Mouse (Mus musculus) MEL (cell line): ENCODE measurements at regions not wholly inside any gene's neighbourhood (a gene's known extent, or its start where the extent isn't known, plus 50 kb on each side); places are given as distances from the start of the nearest gene placed in this dataset.

Experiments used
- DNase-seq: peaks from one replicate; pipeline ENCODE4 v3.0.0; 2011; ENCODE audit warnings: low read depth, low spot score
- H3K27ac ChIP-seq: 2 replicates; pipeline ENCODE4 v1.5.1; 2012; ENCODE audit warnings: low read depth, mild to moderate bottlenecking, control low read depth, low read length, moderate library complexity; ENCODE audit not compliant: control insufficient read depth
- H3K27me3 ChIP-seq, 2 experiments: fragments of 150-350 bp in 1 of 2; sonication (generic) in 1 of 2; 2 replicates each; pipeline ENCODE4 v1.6.1; 2012; ENCODE audit warnings: low read length in 2 of 2, mild to moderate bottlenecking in 2 of 2, improper control_type of control experiment in 1 of 2, moderate library complexity in 1 of 2; ENCODE audit not compliant: insufficient read depth in 2 of 2, control insufficient read depth in 1 of 2
- H3K36me3 ChIP-seq, 2 experiments: 2 replicates each; pipeline ENCODE4 v1.6.1; 2012 to 2014; ENCODE audit warnings: low read length in 2 of 2, improper control_type of control experiment in 1 of 2, inconsistent platforms in 1 of 2, mild to moderate bottlenecking in 1 of 2; ENCODE audit not compliant: insufficient read depth in 2 of 2, control insufficient read depth in 1 of 2
- H3K4me1 ChIP-seq, 2 experiments: fragments of 150-350 bp in 1 of 2; sonication (generic) in 1 of 2; 2 replicates each; pipeline ENCODE4 v1.6.1; 2012; ENCODE audit warnings: low read length in 2 of 2, improper control_type of control experiment in 1 of 2, mild to moderate bottlenecking in 1 of 2; ENCODE audit not compliant: insufficient read depth in 2 of 2, control insufficient read depth in 1 of 2
- H3K4me3 ChIP-seq, 2 experiments: fragments of 150-350 bp in 1 of 2; sonication (generic) in 1 of 2; 2 replicates each; pipeline ENCODE4 v1.5.1; 2012; ENCODE audit warnings: low read depth in 2 of 2, low read length in 2 of 2, mild to moderate bottlenecking in 2 of 2, moderate library complexity in 2 of 2, control low read depth in 1 of 2, improper control_type of control experiment in 1 of 2; ENCODE audit not compliant: control insufficient read depth in 1 of 2, insufficient read depth in 1 of 2
- H3K79me2 ChIP-seq: 2 replicates; pipeline ENCODE4 v1.6.1; 2012; ENCODE audit warnings: mild to moderate bottlenecking, low read length, moderate library complexity; ENCODE audit not compliant: control insufficient read depth, poor library complexity, insufficient read depth
- H3K9ac ChIP-seq: 2 replicates; pipeline ENCODE4 v1.6.1; 2012; ENCODE audit warnings: low read depth, mild to moderate bottlenecking, control low read depth, low read length, moderate library complexity; ENCODE audit not compliant: control insufficient read depth, poor library complexity, severe bottlenecking
- H3K9me3 ChIP-seq: fragments of 150-350 bp; sonication (generic); replicated peaks from 2 replicates; pipeline ENCODE4 v1.6.1; 2012; ENCODE audit warnings: mild to moderate bottlenecking, low read length, improper control_type of control experiment, moderate library complexity; ENCODE audit not compliant: insufficient read depth
- CHD2 ChIP-seq: IDR thresholded peaks from 2 replicates; pipeline ENCODE4 v1.6.1; 2011; ENCODE audit warnings: low read length, improper control_type of control experiment
- E2F4 ChIP-seq: IDR thresholded peaks from 2 replicates; pipeline ENCODE4 v1.6.1; 2011; ENCODE audit warnings: low read depth, low read length, improper control_type of control experiment, borderline replicate concordance
- EP300 ChIP-seq, 2 experiments: IDR thresholded peaks; 2 replicates each; pipeline ENCODE4 v1.6.1; 2011; ENCODE audit warnings: improper control_type of control experiment in 2 of 2, low read length in 2 of 2, low read depth in 1 of 2, mild to moderate bottlenecking in 1 of 2
- GABPA ChIP-seq: IDR thresholded peaks from 2 replicates; pipeline ENCODE4 v1.6.1; 2012; ENCODE audit warnings: low read depth, mild to moderate bottlenecking, inconsistent platforms, low read length, improper control_type of control experiment, moderate library complexity
- GATA1 ChIP-seq: IDR thresholded peaks from 2 replicates; pipeline ENCODE4 v1.6.1; 2011; ENCODE audit warnings: low read depth, low read length, improper control_type of control experiment
- HCFC1 ChIP-seq: IDR thresholded peaks from 2 replicates; pipeline ENCODE4 v1.6.1; 2012; ENCODE audit warnings: low read depth, mild to moderate bottlenecking, inconsistent platforms, low read length, improper control_type of control experiment, moderate library complexity
- JUND ChIP-seq: IDR thresholded peaks from 2 replicates; pipeline ENCODE4 v1.6.1; 2011; ENCODE audit warnings: low read depth, mild to moderate bottlenecking, improper control_type of control experiment, low read length
- MAX ChIP-seq: IDR thresholded peaks from 2 replicates; pipeline ENCODE4 v1.6.1; 2011; ENCODE audit warnings: low read length, improper control_type of control experiment
- MEF2A ChIP-seq: IDR thresholded peaks from 2 replicates; pipeline ENCODE4 v1.6.1; 2014; ENCODE audit warnings: low read depth, mild to moderate bottlenecking, inconsistent platforms, low read length, improper control_type of control experiment; ENCODE audit not compliant: poor library complexity, insufficient replicate concordance, severe bottlenecking; ENCODE audit errors: extremely low read depth
- NELFE ChIP-seq: IDR thresholded peaks from 2 replicates; pipeline ENCODE4 v1.6.1; 2011; ENCODE audit warnings: low read depth, low read length, improper control_type of control experiment
- POLR2AphosphoS2 ChIP-seq: IDR thresholded peaks from 2 replicates; pipeline ENCODE4 v1.6.1; 2011; ENCODE audit warnings: low read length, improper control_type of control experiment
- POLR2AphosphoS5 ChIP-seq: IDR thresholded peaks from 2 replicates; pipeline ENCODE4 v1.6.1; 2012; ENCODE audit warnings: low read depth, borderline replicate concordance, mild to moderate bottlenecking, inconsistent platforms, low read length, moderate library complexity, mixed read lengths
- RAD21 ChIP-seq: IDR thresholded peaks from 2 replicates; pipeline ENCODE4 v1.6.1; 2011; ENCODE audit warnings: mild to moderate bottlenecking, low read depth, low read length, improper control_type of control experiment
- RCOR1 ChIP-seq: IDR thresholded peaks from 2 replicates; pipeline ENCODE4 v1.6.1; 2012; ENCODE audit warnings: low read depth, mild to moderate bottlenecking, inconsistent platforms, low read length, improper control_type of control experiment
- TAL1 ChIP-seq: IDR thresholded peaks from 2 replicates; pipeline ENCODE4 v1.6.1; 2012; ENCODE audit warnings: mild to moderate bottlenecking, inconsistent platforms, low read length, moderate library complexity, mixed read lengths
- TCF12 ChIP-seq: IDR thresholded peaks from 2 replicates; pipeline ENCODE4 v1.6.1; 2014; ENCODE audit warnings: low read depth, mild to moderate bottlenecking, inconsistent platforms, low read length, improper control_type of control experiment, moderate library complexity
- UBTF ChIP-seq: IDR thresholded peaks from 2 replicates; pipeline ENCODE4 v1.6.1; 2012; ENCODE audit warnings: low read depth, mild to moderate bottlenecking, inconsistent platforms, low read length, improper control_type of control experiment, moderate library complexity, borderline replicate concordance; ENCODE audit not compliant: insufficient read depth
- USF1 ChIP-seq: IDR thresholded peaks from 2 replicates; pipeline ENCODE4 v1.6.1; 2014; ENCODE audit warnings: low read depth, mild to moderate bottlenecking, inconsistent platforms, low read length, improper control_type of control experiment, moderate library complexity
- USF2 ChIP-seq, 2 experiments: IDR thresholded peaks; 2 replicates each; pipeline ENCODE4 v1.6.1; 2011 to 2012; ENCODE audit warnings: improper control_type of control experiment in 2 of 2, low read length in 2 of 2, borderline replicate concordance in 1 of 2, inconsistent platforms in 1 of 2, low read depth in 1 of 2, mild to moderate bottlenecking in 1 of 2; ENCODE audit not compliant: insufficient read depth in 1 of 2
- ZC3H11A ChIP-seq: IDR thresholded peaks from 2 replicates; pipeline ENCODE4 v1.6.1; 2012; ENCODE audit warnings: low read depth, mild to moderate bottlenecking, inconsistent platforms, low read length, improper control_type of control experiment
- ZNF384 ChIP-seq: IDR thresholded peaks from 2 replicates; pipeline ENCODE4 v1.6.1; 2012; ENCODE audit warnings: low read depth, mild to moderate bottlenecking, inconsistent platforms, low read length, improper control_type of control experiment

DNA sequence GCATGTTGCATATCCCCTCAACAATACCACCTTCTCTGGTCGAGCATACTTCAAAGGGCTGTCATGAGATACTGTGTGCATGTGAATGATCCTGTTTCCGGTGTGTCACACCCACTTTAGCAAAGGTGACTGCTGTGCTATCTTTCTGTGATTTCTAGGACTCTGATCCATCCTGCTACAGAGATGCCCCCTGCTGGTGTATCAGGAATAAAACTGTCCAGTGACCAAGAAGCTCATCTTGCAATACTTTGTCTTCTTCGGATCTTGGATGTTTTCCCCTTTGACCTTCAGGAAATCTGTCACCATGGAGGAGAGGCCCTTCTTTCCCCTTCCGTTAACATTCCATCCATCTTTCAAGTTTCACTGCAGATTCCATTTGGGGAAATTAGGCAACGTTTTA, 177.5 kb upstream of the Npvf start:
- Histone ChIP-seq H3K79me2 (no peaks in the 10 kb centered on the region), H3K4me1 (no peaks in the 10 kb centered on the region), H3K9ac (no peak overlapping the region), H3K9me3 (no peaks in the 10 kb centered on the region), H3K27ac (no peak overlapping the region), H3K36me3 (no peaks in the 10 kb centered on the region), H3K27me3 (no peaks in the 10 kb centered on the region), H3K4me3 (no peak overlapping the region)
- no peak for TF ChIP-seq POLR2AphosphoS5
- no peak for TF ChIP-seq MEF2A
- TF ChIP-seq POLR2AphosphoS2, result no peak
- no peak for TF ChIP-seq RCOR1
- no peak for TF ChIP-seq E2F4
- TF ChIP-seq RAD21, result no peak
- no peak for DNase-seq

DNA sequence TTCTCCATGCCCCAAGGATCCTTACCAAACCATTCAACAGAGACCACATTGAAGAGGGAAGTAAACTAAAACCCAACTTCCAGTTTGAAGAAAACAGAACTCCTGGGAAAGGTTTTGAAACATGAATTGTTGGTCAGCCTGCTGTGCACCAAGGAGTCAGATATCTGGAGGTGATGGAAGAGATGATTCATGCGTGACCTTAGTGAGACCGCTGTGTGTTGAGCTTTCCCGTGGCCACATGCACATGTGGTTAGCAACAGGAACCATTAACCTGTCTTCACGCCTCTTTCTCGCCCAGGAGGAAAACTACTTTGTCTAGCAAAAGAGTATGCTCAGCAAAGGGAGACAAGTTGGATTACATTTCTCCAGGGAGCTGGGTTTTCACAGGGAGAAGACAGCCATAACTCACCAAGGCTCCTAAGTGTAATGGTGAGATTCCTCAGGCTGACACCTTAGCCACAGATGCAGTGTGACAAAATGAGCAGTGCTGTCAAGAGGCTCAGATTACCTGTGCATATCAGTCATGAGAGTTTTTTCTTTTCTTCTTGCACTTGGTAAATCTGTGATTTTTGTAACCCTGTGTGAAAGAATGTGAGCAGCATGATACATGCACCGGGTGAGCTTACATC, 181.9 kb upstream of the Npvf start:
- H3K79me2 ChIP-seq, result no peaks in the 10 kb centered on the region
- TF ChIP-seq MAX, result no peak
- TF ChIP-seq ZNF384, result no peak
- no peak for TF ChIP-seq RAD21
- no peak for TF ChIP-seq CHD2
- no peak for TF ChIP-seq TAL1
- no peak for TF ChIP-seq EP300 (IDR thresholded peaks at IDR 0.05; ENCODE audit: low read depth in 1 of 2, low read length in 2 of 2)
- TF ChIP-seq ZC3H11A, result no peak
- TF ChIP-seq HCFC1, result no peak
- no peak for TF ChIP-seq USF2 (IDR thresholded peaks at IDR 0.05; ENCODE audit: borderline replicate concordance in 1 of 2, insufficient read depth in 1 of 2, low read depth in 1 of 2, low read length in 2 of 2)
- no peak for TF ChIP-seq JUND
- TF ChIP-seq E2F4, result no peak
- no peak for TF ChIP-seq POLR2AphosphoS5
- TF ChIP-seq GATA1, result no peak
- no peak for TF ChIP-seq UBTF
- no peak for TF ChIP-seq NELFE
- no peak for TF ChIP-seq GABPA
- no peak for TF ChIP-seq TCF12
- no peak for TF ChIP-seq USF1
- no peaks in the 10 kb centered on the region for H3K9me3 ChIP-seq
- H3K27me3 ChIP-seq, result no peaks in the 10 kb centered on the region
- DNase-seq, result no peak
- H3K4me3 ChIP-seq, result no peak overlapping the region
- no peaks in the 10 kb centered on the region for H3K4me1 ChIP-seq
- H3K9ac ChIP-seq, result no peak overlapping the region
- no peak overlapping the region for H3K27ac ChIP-seq
- no peaks in the 10 kb centered on the region for H3K36me3 ChIP-seq
